Mouse (Mus musculus): ENCODE measurements at regions not wholly inside any gene's neighbourhood (a gene's known extent, or its start where the extent isn't known, plus 50 kb on each side); places are given as distances from the start of the nearest gene placed in this dataset.
"Not testable (repeated sequence)": the region's sequence is repeated elsewhere in the genome, so short reads cannot be mapped to it uniquely, and the experiment has no call there.

DNA sequence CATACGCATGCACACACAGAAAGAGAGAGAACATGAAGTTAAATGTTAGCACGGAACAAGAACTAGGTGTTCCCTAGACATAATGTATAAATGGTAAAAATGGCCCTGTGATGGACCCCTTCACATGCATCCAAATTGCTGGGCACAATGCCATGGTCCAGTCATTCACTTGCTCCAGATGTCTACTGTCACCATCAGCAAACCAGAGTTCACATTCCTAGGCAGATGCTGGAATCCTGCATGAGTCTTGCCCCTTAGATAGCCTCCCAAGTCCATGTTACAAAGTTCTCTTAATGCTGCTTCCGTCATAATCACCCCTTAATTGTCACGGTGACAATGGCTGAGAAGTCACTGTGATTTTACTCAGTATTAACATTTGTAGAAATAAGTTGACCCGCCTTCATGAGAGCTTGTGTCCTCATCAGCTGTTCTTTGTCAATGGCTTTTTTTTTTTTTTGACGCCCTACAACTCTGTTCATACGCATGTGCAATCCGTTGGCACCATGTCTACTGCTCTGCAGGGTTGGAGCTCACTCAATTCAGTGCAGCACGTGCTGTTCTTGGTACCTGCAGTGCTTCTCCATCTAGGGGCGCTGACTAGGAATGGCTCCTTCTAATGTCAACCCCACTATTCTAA, 179.4 kb downstream of the Basp1 start:
- WGBS = 89% methylated on average over 10 of the region's 10 CpGs
- no peak overlapping the region for H3K27ac ChIP-seq (replicated peaks)
- no peak for DNase-seq (ENCODE audit: low spot score)
- H3K9me3 ChIP-seq (replicated peaks) = no peaks in the 10 kb centered on the region
- H3K36me3 ChIP-seq = no peaks in the 10 kb centered on the region
- no peaks in the 10 kb centered on the region for H3K27me3 ChIP-seq (ENCODE audit: low read depth, poor library complexity, severe bottlenecking)
- no peak overlapping the region for H3K4me3 ChIP-seq
- H3K4me1 ChIP-seq = no peaks in the 10 kb centered on the region

DNA sequence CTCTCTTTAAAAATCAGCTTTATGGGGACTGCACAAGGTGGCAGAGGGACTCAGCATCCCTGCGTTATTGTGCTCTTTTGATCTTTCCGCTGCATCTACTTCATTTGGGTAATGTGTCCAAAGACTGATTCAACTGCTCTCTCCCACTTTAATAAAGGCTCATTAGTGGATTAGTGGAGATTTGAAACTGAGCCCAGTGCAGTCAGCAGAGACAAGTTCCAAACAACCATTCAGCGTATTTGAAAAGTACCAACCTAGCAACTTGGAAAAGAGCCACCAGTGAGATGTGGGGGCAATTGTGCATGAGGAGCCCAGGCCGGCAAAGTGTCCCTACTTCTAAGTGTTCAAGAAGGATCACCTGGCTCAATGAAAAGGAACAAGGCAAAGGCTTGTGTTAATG, 183.4 kb downstream of the Basp1 start:
- H3K4me1 ChIP-seq = peaks cover 9% of the 10 kb centered on the region
- WGBS = 78% methylated on average over 4 of the region's 4 CpGs
- DNase-seq (ENCODE audit: low spot score) = no peak

DNA sequence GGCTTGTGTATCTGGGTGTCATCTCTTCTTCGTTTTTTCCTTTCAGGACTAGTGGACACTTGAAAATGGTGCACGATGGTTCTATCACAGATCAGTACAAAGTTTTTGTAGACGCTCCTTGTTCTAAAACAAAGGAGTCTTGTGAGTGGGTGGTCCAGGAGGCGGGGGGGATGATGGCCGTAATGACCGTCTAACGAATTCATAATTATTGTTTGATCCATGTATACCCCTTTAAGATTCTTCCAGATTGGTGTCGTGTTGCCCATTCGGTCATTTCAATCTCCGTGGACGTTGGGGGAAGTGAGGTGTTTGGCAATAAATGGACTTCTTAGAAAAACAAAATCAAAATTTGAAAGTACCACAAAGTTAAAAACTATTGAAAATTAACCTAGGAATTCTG, 183.8 kb downstream of the Basp1 start:
- DNase-seq (ENCODE audit: low spot score) = no peak
- H3K27me3 ChIP-seq (ENCODE audit: low read depth, poor library complexity, severe bottlenecking) = no peaks in the 10 kb centered on the region

More for the DNA sequence above, 183.4 kb downstream of the Basp1 start:
- Histone ChIP-seq H3K27ac (replicated peaks) (no peak overlapping the region), H3K36me3 (no peaks in the 10 kb centered on the region), H3K27me3 (ENCODE audit: low read depth, poor library complexity, severe bottlenecking) (no peaks in the 10 kb centered on the region), H3K9me3 (replicated peaks) (no peaks in the 10 kb centered on the region), H3K4me3 (no peak overlapping the region)

DNA sequence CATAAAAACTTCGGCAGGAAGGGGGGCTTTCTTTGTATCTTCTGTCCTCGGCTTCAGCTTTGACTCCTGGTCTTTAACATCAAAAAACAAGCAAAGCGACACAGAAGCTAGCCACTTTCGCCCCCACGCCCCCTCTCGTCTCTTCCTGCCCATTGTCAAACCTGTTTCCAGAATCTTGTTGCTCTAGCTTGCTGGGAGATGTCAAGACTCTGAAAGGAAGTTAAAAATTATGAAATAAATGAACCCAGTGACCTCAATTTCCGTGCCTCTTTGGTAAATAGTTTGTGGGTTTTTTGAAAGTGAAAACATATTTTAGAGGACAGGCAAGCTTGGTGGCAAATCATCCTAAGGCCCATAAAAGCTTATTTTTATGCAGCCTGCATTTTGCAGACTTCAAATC, 186.1 kb downstream of the Basp1 start:
- no peak overlapping the region for H3K4me3 ChIP-seq
- no peaks in the 10 kb centered on the region for H3K9me3 ChIP-seq (replicated peaks)
- peaks cover 9% of the 10 kb centered on the region for H3K4me1 ChIP-seq
- no peaks in the 10 kb centered on the region for H3K36me3 ChIP-seq
- H3K27me3 ChIP-seq (ENCODE audit: low read depth, poor library complexity, severe bottlenecking) = no peaks in the 10 kb centered on the region
- WGBS = 69% methylated on average over 7 of the region's 7 CpGs
- no peak overlapping the region for H3K27ac ChIP-seq (replicated peaks)
- no peak for DNase-seq (ENCODE audit: low spot score)

More for the DNA sequence above, 183.8 kb downstream of the Basp1 start:
- Histone ChIP-seq H3K36me3 (no peaks in the 10 kb centered on the region), H3K27ac (replicated peaks) (no peak overlapping the region), H3K4me1 (peaks cover 9% of the 10 kb centered on the region), H3K4me3 (no peak overlapping the region), H3K9me3 (replicated peaks) (no peaks in the 10 kb centered on the region)
- WGBS = 93% methylated on average over 11 of the region's 11 CpGs

DNA sequence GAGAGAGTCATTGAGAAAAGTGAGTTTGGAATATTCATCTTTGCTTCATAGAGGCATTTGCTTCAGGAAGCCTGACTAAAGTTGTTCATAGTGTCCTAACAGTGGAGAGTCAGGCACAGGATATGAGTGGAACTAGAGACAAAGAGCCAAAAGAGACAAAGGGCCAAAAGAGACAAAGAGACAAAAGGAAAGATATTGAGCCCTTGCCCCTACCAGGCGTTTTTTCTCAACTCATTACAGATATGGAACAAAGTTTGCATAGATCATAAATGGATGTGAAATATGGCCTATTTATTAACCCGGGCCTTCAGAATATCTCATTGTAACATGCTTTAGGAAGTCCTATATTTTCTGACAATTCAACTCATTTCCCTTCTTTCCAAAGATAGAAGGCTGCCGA, 187.6 kb downstream of the Basp1 start:
- WGBS = 30% methylated on average over 3 of the region's 3 CpGs
- H3K36me3 ChIP-seq = no peaks in the 10 kb centered on the region
- no peak overlapping the region for H3K27ac ChIP-seq (replicated peaks)
- no peak overlapping the region for H3K4me3 ChIP-seq
- H3K27me3 ChIP-seq (ENCODE audit: low read depth, poor library complexity, severe bottlenecking) = no peaks in the 10 kb centered on the region
- H3K4me1 ChIP-seq = peaks cover 9% of the 10 kb centered on the region
- no peaks in the 10 kb centered on the region for H3K9me3 ChIP-seq (replicated peaks)
- no peak for DNase-seq (ENCODE audit: low spot score)

DNA sequence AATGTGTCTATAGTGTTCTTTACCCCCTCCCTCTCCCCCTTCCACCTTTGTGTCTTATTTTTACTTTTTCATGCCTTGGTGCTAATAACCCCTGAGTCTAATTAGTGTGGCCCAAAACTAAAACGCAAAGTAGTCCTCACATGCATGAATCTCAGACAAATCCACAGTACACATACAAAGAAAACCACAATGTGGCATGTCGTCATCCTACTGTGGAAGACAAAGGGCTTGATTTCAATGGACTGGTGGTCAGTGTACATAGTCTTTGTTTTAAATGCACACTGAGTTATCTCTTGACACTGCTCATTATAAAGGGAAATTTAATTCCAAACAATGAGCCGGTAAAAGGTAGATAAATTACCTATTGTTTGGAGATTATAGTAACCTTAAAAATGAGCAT, 188.1 kb downstream of the Basp1 start:
- Histone ChIP-seq H3K9me3 (replicated peaks) (no peaks in the 10 kb centered on the region), H3K27me3 (ENCODE audit: low read depth, poor library complexity, severe bottlenecking) (no peaks in the 10 kb centered on the region), H3K27ac (replicated peaks) (no peak overlapping the region), H3K4me1 (peaks cover 9% of the 10 kb centered on the region), H3K36me3 (no peaks in the 10 kb centered on the region), H3K4me3 (no peak overlapping the region)
- no peak for DNase-seq (ENCODE audit: low spot score)
- 41% methylated on average over 3 of the region's 3 CpGs for WGBS

DNA sequence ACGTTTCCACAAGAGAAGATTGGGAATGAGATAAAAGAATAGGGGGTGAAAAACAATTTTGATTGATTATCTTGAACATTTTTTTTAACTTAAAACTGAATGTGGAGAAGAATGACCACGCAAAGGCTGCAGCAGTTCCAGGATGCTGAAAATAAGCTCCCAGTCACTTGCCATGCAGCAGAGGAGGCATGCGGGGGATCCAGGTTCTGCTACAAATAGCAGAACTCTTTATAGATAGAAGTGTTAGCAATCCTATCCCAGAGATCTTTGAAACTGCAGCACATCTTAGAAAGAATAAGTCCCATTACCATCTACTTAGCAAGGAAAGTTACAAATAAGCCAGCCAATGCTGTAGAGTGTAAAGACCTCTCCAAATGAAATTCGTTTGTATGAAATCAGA, 191.8 kb downstream of the Basp1 start:
- Histone ChIP-seq H3K36me3 (no peaks in the 10 kb centered on the region), H3K27ac (replicated peaks) (no peak overlapping the region), H3K9me3 (replicated peaks) (no peaks in the 10 kb centered on the region), H3K27me3 (ENCODE audit: low read depth, poor library complexity, severe bottlenecking) (no peaks in the 10 kb centered on the region), H3K4me3 (no peak overlapping the region), H3K4me1 (peaks cover 9% of the 10 kb centered on the region)
- 84% methylated on average over 4 of the region's 4 CpGs for WGBS
- no peak for DNase-seq (ENCODE audit: low spot score)

DNA sequence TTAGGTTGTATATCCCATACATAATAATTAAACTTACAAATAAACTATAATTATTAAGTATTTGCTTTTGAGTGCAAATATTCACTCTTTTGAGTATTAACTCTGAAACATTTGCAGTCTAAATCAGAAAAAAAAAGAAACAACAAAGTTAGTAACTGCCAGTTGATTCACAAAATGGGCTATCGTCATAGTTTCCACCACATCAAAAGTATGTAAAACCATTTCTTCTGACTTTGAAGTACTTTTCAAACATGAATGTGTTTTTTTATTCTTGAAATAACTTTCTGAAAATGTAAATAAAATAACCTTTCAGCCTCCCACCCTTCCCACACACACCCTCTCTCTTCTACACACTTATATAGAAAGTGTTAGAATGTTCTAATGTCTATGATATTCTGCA, 197.2 kb downstream of the Basp1 start:
- Histone ChIP-seq H3K27ac (replicated peaks) (no peak overlapping the region), H3K36me3 (no peaks in the 10 kb centered on the region), H3K4me1 (no peaks in the 10 kb centered on the region), H3K27me3 (ENCODE audit: low read depth, poor library complexity, severe bottlenecking) (no peaks in the 10 kb centered on the region), H3K9me3 (replicated peaks) (no peaks in the 10 kb centered on the region), H3K4me3 (no peak overlapping the region)
- 98% methylated on average over 1 of the region's 1 CpGs for WGBS
- no peak for DNase-seq (ENCODE audit: low spot score)

DNA sequence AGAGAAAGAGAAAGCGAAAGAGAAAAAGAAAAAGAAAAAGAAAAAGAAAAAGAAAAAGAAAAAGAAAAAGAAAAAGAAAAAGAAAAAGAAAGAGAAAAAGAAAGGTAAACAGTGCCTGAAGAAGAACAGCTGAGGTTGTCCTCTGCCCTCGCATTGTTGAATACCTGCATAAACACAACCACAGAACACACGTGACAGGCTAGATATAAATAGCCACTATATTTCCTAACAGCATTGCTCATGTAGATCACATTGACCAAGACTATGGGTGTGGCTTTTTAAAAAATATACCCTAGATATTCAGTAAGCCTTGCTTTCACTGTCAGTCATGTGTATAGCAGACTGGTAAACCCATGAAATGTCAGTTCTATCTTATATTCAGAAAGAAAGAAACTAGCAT, 211.5 kb downstream of the Basp1 start:
- WGBS = 92% methylated on average over 3 of the region's 3 CpGs
- Histone ChIP-seq H3K36me3 (no peaks in the 10 kb centered on the region), H3K27me3 (ENCODE audit: low read depth, poor library complexity, severe bottlenecking) (no peaks in the 10 kb centered on the region), H3K9me3 (replicated peaks) (no peaks in the 10 kb centered on the region), H3K4me1 (no peaks in the 10 kb centered on the region), H3K27ac (replicated peaks) (no peak overlapping the region), H3K4me3 (no peak overlapping the region)
- DNase-seq (ENCODE audit: low spot score) = no peak

DNA sequence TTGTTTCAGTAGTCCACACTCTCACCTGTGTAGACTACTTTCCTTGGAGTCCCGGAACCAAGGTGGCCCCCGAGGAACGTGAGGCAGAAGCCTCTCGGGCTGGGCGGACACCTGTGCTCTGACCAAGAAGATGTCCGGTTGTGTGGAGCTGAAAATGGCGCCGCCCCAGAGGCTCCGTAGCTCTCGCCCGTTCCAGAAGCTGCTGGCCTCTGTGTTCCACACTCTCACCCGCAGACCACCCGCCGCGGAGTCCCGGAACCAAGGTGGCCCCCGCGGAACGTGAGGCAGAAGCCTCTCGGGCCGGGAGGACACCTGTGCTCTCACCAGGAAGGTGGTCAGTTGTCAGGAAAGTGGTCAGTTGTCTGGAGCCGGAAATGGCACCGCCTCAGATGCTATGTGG, 213.3 kb downstream of the Basp1 start:
- H3K9me3 ChIP-seq (replicated peaks); DNase-seq (ENCODE audit: low spot score); H3K27me3 ChIP-seq (ENCODE audit: low read depth, poor library complexity, severe bottlenecking); H3K4me3 ChIP-seq; H3K4me1 ChIP-seq; H3K27ac ChIP-seq (replicated peaks); H3K36me3 ChIP-seq: not testable (repeated sequence)
- 96% methylated on average over 23 of the region's 23 CpGs for WGBS

DNA sequence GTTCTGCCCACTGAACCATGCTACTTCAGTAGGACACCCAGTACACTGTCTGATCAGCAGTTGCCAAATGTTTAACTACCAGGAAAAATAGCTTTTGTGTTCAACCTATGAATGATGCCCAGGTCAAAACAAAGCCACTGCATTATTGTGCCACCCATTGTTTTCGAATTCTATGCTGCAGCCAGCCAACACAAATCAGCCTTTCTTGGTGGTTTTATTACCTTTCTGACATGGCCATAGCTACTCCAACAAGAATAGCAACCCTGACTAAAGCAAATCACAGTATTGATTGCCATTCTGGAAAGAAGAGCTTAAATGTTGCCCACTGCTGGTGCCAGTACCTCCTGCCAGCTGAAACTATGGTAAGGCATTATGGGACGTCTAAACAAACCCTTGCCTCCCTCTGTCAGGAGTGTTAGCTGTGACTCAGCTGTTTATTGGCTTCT, 225.7 kb downstream of the Basp1 start:
- H3K27ac ChIP-seq (replicated peaks) = no peak overlapping the region
- H3K4me1 ChIP-seq = no peaks in the 10 kb centered on the region
- WGBS = 66% methylated on average over 2 of the region's 2 CpGs
- H3K4me3 ChIP-seq = no peak overlapping the region
- H3K9me3 ChIP-seq (replicated peaks) = no peaks in the 10 kb centered on the region
- no peaks in the 10 kb centered on the region for H3K27me3 ChIP-seq (ENCODE audit: low read depth, poor library complexity, severe bottlenecking)
- DNase-seq (ENCODE audit: low spot score) = no peak
- no peaks in the 10 kb centered on the region for H3K36me3 ChIP-seq

DNA sequence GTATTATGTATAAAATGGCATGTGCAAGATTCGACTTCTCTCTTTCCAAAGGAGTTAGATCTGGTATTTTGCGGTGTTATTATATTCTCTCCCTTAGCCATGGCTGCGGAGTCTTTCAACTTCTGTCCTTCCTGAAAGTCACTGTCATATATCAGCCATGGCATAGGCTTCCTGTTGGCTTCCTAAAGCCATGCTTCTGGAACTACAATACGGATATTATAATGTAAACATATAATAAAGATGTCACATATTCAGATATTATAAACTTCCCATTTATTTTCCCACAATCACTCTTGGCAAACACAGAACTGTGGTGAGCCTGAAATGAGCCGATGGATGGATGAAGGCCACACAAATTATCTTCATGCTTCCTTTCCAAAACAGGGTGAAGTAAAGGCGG, 240.8 kb downstream of the Basp1 start:
- H3K36me3 ChIP-seq = no peaks in the 10 kb centered on the region
- no peak overlapping the region for H3K27ac ChIP-seq (replicated peaks)
- no peaks in the 10 kb centered on the region for H3K4me1 ChIP-seq
- 95% methylated on average over 6 of the region's 6 CpGs for WGBS
- H3K4me3 ChIP-seq = no peak overlapping the region
- H3K27me3 ChIP-seq (ENCODE audit: low read depth, poor library complexity, severe bottlenecking) = no peaks in the 10 kb centered on the region
- no peaks in the 10 kb centered on the region for H3K9me3 ChIP-seq (replicated peaks)
- no peak for DNase-seq (ENCODE audit: low spot score)

DNA sequence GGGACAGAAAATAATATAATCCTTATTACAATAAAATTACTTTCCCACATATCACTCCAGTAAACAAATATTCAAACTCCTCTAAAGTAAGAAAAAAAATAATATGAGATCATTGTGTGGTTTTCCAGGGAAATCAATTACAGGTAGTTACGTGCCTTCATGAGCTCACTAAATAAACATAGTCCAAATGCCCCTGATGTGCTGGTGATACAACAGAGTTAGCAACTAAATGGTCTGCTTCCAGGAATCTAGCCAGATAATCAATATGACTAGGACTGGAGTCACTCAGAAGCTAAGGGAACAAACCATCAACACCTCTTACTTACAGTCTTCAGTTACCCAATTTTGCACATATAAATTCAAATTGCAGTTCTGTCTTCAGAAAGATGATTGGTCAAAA, 267.2 kb downstream of the Basp1 start:
- no peaks in the 10 kb centered on the region for H3K27me3 ChIP-seq (ENCODE audit: low read depth, poor library complexity, severe bottlenecking)
- H3K36me3 ChIP-seq = no peaks in the 10 kb centered on the region
- H3K27ac ChIP-seq (replicated peaks) = no peak overlapping the region
- no peak overlapping the region for H3K4me3 ChIP-seq
- no peaks in the 10 kb centered on the region for H3K9me3 ChIP-seq (replicated peaks)
- WGBS = 95% methylated on average over 1 of the region's 1 CpGs
- peaks cover 2% of the 10 kb centered on the region for H3K4me1 ChIP-seq
- no peak for DNase-seq (ENCODE audit: low spot score)

DNA sequence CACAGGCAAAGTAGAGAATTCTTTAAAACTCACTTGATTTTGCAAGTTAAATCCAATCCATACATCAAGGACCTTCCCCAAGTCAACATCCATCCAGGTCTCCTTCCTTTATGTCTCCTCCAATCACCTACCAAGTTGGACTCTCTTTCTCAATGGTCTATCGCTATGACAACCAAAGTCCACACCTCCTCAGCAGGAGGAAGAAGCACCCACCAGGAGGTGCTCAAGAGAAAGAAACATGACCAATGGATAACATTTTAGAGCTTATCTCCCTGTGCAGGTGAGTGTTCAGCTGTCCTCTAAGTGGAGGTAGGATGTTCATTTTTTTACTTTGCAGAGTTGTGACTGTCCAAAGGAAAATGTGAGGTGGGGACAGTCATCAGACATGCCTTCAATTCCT, 269.3 kb downstream of the Basp1 start:
- H3K4me1 ChIP-seq = peaks cover 9% of the 10 kb centered on the region
- no peaks in the 10 kb centered on the region for H3K27me3 ChIP-seq (ENCODE audit: low read depth, poor library complexity, severe bottlenecking)
- 67% methylated on average over 1 of the region's 1 CpGs for WGBS
- H3K9me3 ChIP-seq (replicated peaks) = no peaks in the 10 kb centered on the region
- no peak overlapping the region for H3K4me3 ChIP-seq
- no peaks in the 10 kb centered on the region for H3K36me3 ChIP-seq
- no peak overlapping the region for H3K27ac ChIP-seq (replicated peaks)
- DNase-seq (ENCODE audit: low spot score) = no peak

All from midbrain, embryonic 10.5 days (tissue).